Mouse (Mus musculus) cerebellum, adult 2 months (tissue): Measurements from ENCODE around the gene Als2cr12. TPM values are rescaled to one million over a fixed set of nuclear protein-coding genes. Genes with fewer than 3 reads are reported as not detected.

Experiments used
- DNase-seq, 2 experiments: peaks; one replicate each; pipeline ENCODE4 v3.0.0; 2021
- H3K27ac ChIP-seq: fragments of 200-500 bp; 2 replicates; pipeline ENCODE4 v1.5.1; 2012; ENCODE audit warnings: low read length, control low read depth, inconsistent platforms; ENCODE audit not compliant: insufficient read depth
- H3K27me3 ChIP-seq: fragments of 200-500 bp; 2 replicates; pipeline ENCODE4 v1.6.1; 2012; ENCODE audit warnings: inconsistent platforms, mild to moderate bottlenecking, low read length, moderate library complexity; ENCODE audit not compliant: control insufficient read depth, insufficient read depth
- H3K4me1 ChIP-seq: fragments of 200-500 bp; 2 replicates; pipeline ENCODE4 v1.6.1; 2011; ENCODE audit warnings: low read length; ENCODE audit not compliant: control insufficient read depth, insufficient read depth
- H3K4me3 ChIP-seq: fragments of 200-500 bp; replicated peaks from 2 replicates; pipeline ENCODE3; 2011; ENCODE audit warnings: mild to moderate bottlenecking, low read depth, low read length, control low read depth; ENCODE audit not compliant: insufficient read depth
- CTCF ChIP-seq: fragments of 200-500 bp; IDR thresholded peaks from 2 replicates; pipeline ENCODE4 v1.5.1; 2011; ENCODE audit warnings: low read depth, mild to moderate bottlenecking, control low read depth, low read length, moderate library complexity, borderline replicate concordance; ENCODE audit not compliant: insufficient read depth
- POLR2A ChIP-seq: fragments of 200-500 bp; IDR thresholded peaks from 2 replicates; pipeline ENCODE4 v1.6.1; 2011; ENCODE audit warnings: low read length, control low read depth, borderline replicate concordance; ENCODE audit not compliant: insufficient read depth
- WGBS: fragments of 180-500 bp; shearing (Covaris S2); methylation state at CpG from one replicate; pipeline ENCODE4 v1.1.7; 2018; 5-methylcytosine and 5-hydroxymethylcytosine counted together
- polyA plus RNA-seq: library from polyadenylated mRNA; depleted of rRNA; stranded (reverse); fragments of >200 nt; gene quantifications from 2 replicates; pipeline ENCODE4 v1.2.3, GENCODE M21; 2012

Als2cr12 gene
- polyA plus RNA-seq, 1 experiment, result not detected

GRCm38 (mm10) chr1:58723809-58724405, 28.1 kb upstream of the Als2cr12 start:
- 74% methylated on average over 7 of the region's 7 CpGs for WGBS
- Histone ChIP-seq H3K27me3 (no peaks in the 10 kb centered on the region), H3K4me3 (no peak overlapping the region), H3K27ac (no peak overlapping the region), H3K4me1 (peaks cover 9% of the 10 kb centered on the region)
- DNase-seq, result no peak
- no peak for TF ChIP-seq CTCF
- TF ChIP-seq POLR2A, result no peak

DNA sequence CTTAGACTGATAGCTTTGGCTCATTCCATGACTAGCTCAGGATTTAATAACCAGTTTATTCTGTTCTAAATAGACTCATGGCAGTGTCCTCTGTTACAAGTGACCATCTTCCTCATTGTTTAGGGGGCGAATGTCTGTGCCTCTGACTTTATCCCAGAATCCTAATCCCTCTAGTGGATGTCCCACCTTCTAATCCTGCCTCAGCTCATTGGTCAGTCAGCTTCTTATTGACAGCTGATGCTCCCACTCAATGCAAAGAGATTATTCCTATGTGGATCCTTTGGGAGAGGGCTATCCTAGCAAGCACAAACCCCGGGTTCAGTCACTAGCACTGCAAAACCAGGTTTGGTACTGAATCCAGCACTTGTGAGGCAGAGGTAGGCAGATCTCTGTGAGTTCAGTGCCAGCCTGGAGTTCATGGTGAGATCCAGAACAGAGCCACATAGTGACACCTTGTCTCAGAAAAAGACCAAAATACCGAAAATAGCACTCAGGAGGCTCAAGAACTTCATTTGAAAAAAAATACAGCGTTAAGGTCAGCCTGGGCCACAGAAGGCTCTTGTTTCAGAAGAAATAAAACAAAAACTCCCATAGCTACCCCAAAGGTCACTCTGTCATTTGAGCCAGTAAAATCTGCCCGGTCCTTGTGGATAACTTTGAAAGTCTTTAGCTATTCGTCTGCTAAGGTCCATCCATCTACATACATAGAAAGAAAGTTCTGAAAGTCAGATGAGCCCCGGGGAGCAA, 27.4 kb upstream of the Als2cr12 start:
- H3K27ac ChIP-seq, result no peak overlapping the region
- TF ChIP-seq CTCF (no peak), POLR2A (no peak)
- no peaks in the 10 kb centered on the region for H3K27me3 ChIP-seq
- H3K4me1 ChIP-seq, result peaks cover 5% of the 10 kb centered on the region
- 79% methylated on average over 7 of the region's 7 CpGs for WGBS
- no peak for DNase-seq
- H3K4me3 ChIP-seq, result no peak overlapping the region

DNA sequence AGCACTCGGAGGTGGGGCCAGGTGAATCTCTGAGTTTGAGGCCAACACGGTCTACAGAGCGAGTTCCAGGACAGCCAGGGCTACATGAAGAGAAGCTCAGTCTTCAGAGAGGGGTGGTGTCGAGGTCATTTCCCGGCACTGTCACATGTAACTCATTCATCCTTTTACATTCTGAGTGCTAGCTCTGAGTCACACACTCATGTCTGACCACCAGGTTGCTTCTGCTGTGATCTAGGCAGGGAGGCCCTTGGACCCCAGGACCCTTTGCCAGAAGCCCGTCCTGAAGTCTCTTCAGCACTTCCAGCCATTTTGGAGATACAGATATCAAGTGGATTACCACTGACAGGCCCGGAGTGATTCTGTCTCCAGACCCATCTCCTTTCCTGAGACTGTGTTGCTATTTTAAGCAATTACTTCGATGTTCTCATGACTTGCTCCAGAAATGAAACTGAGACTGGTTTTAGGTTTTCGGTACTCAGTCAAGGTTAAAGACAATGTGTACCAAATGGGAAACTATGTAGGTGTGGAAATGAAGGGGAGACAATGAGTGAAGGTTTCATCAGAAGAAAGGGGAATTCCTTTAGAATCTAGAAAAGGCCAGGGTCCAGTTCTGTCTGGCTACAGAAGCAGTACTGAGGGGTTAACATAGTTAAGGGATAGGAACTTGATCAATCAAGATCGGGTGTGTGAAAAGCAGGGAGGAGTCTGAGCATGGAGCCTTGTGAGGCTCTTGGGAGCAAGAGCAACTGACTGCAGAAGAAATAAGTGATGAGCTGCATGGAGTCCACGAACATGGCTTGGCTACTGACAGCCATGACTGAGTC, 26.5 kb upstream of the Als2cr12 start:
- Histone ChIP-seq H3K4me3 (no peak overlapping the region), H3K27me3 (no peaks in the 10 kb centered on the region), H3K27ac (no peak overlapping the region), H3K4me1 (no peaks in the 10 kb centered on the region; the same call in 1 of the 2 replicates)
- no peak for DNase-seq
- TF ChIP-seq POLR2A (no peak), CTCF (no peak)
- WGBS, result 87% methylated on average over 11 of the region's 11 CpGs

- Histone ChIP-seq H3K27me3 (no peaks in the 10 kb centered on the region), H3K4me3 (no peak overlapping the region), H3K27ac (no peak overlapping the region), H3K4me1 (no peaks in the 10 kb centered on the region)
- TF ChIP-seq POLR2A (no peak), CTCF (no peak)
- 89% methylated on average over 4 of the region's 4 CpGs for WGBS
- DNase-seq, result no peak
Measured at GRCm38 (mm10) chr1:58720988-58721387, 25.2 kb upstream of the Als2cr12 start.

- Histone ChIP-seq H3K4me1 (no peaks in the 10 kb centered on the region), H3K27me3 (no peaks in the 10 kb centered on the region), H3K27ac (no peak overlapping the region), H3K4me3 (no peak overlapping the region)
- WGBS, result 88% methylated on average over 8 of the region's 8 CpGs
- no peak for DNase-seq
- TF ChIP-seq POLR2A (no peak), CTCF (no peak)
Measured at GRCm38 (mm10) chr1:58720090-58720489, 24.3 kb upstream of the Als2cr12 start.

- TF ChIP-seq POLR2A (no peak), CTCF (no peak)
- Histone ChIP-seq H3K27ac (no peak overlapping the region), H3K4me3 (no peak overlapping the region), H3K4me1 (no peaks in the 10 kb centered on the region), H3K27me3 (no peaks in the 10 kb centered on the region)
- 87% methylated on average over 7 of the region's 7 CpGs for WGBS
- DNase-seq, result no peak
Measured at GRCm38 (mm10) chr1:58719356-58719945, 23.7 kb upstream of the Als2cr12 start.

DNA sequence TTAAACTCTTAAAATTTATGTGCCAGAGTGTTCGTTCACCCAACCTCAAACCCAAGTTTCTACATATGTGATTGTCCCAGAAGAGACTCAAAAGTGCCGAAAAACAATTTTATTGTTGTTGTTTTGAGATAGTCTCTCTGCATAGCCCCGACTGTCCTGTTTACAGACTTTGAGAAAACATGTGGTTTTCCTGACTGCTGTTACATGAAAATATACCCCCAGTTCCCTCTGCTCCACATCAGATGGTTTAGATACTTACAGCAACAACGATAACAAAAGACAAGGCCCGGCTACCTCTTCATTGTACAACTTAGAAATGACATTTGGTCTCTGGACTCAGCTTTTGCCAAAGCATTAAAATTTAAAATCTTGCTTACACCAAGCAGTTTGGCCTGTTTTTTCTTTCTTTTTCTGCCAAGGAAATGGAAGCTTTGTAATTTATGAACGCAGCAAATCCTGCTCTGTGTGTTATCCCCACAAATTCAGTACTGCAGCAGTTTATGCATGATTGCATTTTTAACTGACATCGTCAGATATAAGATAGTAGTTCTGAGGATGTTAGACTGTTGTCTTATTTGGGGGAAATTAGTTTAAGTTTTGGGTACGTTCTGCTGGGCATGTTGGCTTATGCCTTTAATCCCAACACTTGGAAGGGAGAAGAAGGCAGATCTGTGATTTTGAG, 21.9 kb upstream of the Als2cr12 start:
- no peak for DNase-seq
- 93% methylated on average over 8 of the region's 8 CpGs for WGBS
- Histone ChIP-seq H3K4me3 (no peak overlapping the region), H3K4me1 (no peaks in the 10 kb centered on the region), H3K27ac (no peak overlapping the region), H3K27me3 (no peaks in the 10 kb centered on the region)
- TF ChIP-seq CTCF, result no peak
- no peak for TF ChIP-seq POLR2A
